Mouse (Mus musculus) forebrain, embryonic 11.5 days (tissue): ENCODE measurements around the gene Agmo. TPM values are rescaled to one million over a fixed set of nuclear protein-coding genes. Genes with fewer than 3 reads are reported as not detected.
A peak's percentile ranks its signal among the peaks of the same experiment; 100 is the strongest.

ENCODE experiments used
- ATAC-seq: fragments of 200-750 bp; cut with Nextera tagmentation; replicated peaks from 2 replicates; pipeline ENCODE4 v1.8.0; 2017; ENCODE audit warnings: moderate TSS enrichment; ENCODE audit not compliant: low FRiP score
- DNase-seq: peaks from one replicate; pipeline ENCODE4 v3.0.0-alpha.2; 2017; ENCODE audit warnings: low spot score
- H3K27ac ChIP-seq: fragments of 300-500 bp; sonication (generic); 2 replicates; pipeline ENCODE4 v1.5.1; 2014; ENCODE audit warnings: low read depth, low read length
- H3K27me3 ChIP-seq: fragments of 300-500 bp; sonication (generic); 2 replicates; pipeline ENCODE4 v1.6.1; 2014; ENCODE audit warnings: mild to moderate bottlenecking, low read length, mixed read lengths; ENCODE audit not compliant: control insufficient read depth, insufficient read depth
- H3K36me3 ChIP-seq: fragments of 300-500 bp; sonication (generic); 2 replicates; pipeline ENCODE4 v1.6.1; 2014; ENCODE audit warnings: mild to moderate bottlenecking, low read length, moderate library complexity, mixed read lengths; ENCODE audit not compliant: control insufficient read depth, insufficient read depth
- H3K4me1 ChIP-seq: fragments of 300-500 bp; sonication (generic); replicated peaks from 2 replicates; pipeline ENCODE4 v1.6.1; 2014; ENCODE audit warnings: low read length, mixed read lengths; ENCODE audit not compliant: control insufficient read depth, insufficient read depth
- H3K4me2 ChIP-seq: fragments of 300-500 bp; sonication (generic); 2 replicates; pipeline ENCODE4 v1.6.1; 2014; ENCODE audit warnings: low read depth, mild to moderate bottlenecking, low read length, moderate library complexity, mixed read lengths; ENCODE audit not compliant: severe bottlenecking
- H3K4me3 ChIP-seq: fragments of 300-500 bp; sonication (generic); 2 replicates; pipeline ENCODE4 v1.5.1; 2014; ENCODE audit warnings: low read depth, low read length
- H3K9ac ChIP-seq: fragments of 300-500 bp; sonication (generic); 2 replicates; pipeline ENCODE4 v1.6.1; 2014; ENCODE audit warnings: low read length
- H3K9me3 ChIP-seq: fragments of 300-500 bp; sonication (generic); 2 replicates; pipeline ENCODE4 v1.6.1; 2016; ENCODE audit warnings: low read length, mixed read lengths; ENCODE audit not compliant: control insufficient read depth
- WGBS: fragments of 180-500 bp; shearing (Covaris S2); extraction: QIAGEN DNeasy Blood & Tissue Kit; methylation state at CpG from one replicate; pipeline ENCODE4 v1.1.7; 2014; 5-methylcytosine and 5-hydroxymethylcytosine counted together
- polyA plus RNA-seq: library from polyadenylated mRNA; unstranded; fragments of >200 nt; fragmentation: Nextera tagmentation; extraction: Ambion mirVana; gene quantifications from 2 replicates; pipeline ENCODE4 v1.2.1, GENCODE M21; 2014

Gene Agmo
- polyA plus RNA-seq, 1 experiment from 2014 or later: 0.37 TPM

DNA sequence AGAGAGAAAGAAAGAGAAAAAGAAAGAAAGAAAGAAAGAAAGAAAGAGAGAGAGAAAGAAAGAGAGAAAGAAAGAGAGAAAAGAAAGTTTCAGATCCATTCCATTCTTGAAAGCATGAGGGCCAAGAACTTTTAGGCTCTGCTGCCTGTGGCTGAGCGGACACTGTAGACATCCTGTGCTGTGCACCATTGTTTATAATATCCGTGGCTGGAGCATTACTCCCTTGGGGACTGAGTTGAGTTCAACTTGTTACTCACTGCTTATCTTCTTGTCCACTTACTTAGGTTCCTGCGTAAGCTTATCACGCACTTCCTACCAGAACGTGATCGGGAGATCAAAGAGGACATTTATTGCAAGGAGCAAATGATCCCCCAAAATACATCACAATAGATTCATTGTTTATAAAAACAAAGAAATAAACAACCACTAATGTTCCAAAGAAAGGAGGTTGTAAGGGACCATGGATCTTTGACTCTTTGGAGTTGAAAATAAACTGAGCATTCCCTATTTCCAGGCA, 27.3 kb downstream of the Agmo start:
- Histone ChIP-seq H3K9me3 (no peaks in the 10 kb centered on the region), H3K27me3 (no peaks in the 10 kb centered on the region), H3K36me3 (no peaks in the 10 kb centered on the region), H3K4me3 (no peak overlapping the region), H3K4me1 (no peaks in the 10 kb centered on the region), H3K4me2 (no peak overlapping the region), H3K9ac (no peak overlapping the region), H3K27ac (no peak overlapping the region)
- ATAC-seq: no peak
- 76% methylated on average over 6 of the region's 6 CpGs for WGBS
- DNase-seq: no peak

DNA sequence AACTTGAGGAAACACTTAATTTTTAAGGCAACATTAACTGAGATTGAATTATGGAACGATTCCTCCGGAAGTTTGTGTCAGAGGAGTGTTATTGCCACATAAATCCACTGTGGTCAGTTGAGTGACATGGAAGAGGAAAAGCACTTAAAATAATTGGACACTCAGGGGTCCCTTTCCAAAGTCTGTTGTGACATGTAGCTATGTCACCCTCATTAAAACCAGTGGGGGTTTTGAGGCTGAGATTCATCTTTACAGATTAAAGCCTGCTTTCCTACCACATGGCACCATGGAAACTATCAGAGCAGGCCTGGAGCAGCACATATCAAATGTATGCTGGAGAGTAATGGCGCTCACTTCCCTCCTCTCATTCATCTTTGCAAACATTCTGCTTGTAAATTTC, 31.2 kb downstream of the Agmo start:
- Histone ChIP-seq H3K4me2 (no peak overlapping the region), H3K9ac (no peak overlapping the region), H3K36me3 (no peaks in the 10 kb centered on the region), H3K9me3 (no peaks in the 10 kb centered on the region), H3K4me1 (no peaks in the 10 kb centered on the region), H3K27me3 (no peaks in the 10 kb centered on the region), H3K27ac (no peak overlapping the region), H3K4me3 (no peak overlapping the region)
- 80% methylated on average over 3 of the region's 3 CpGs for WGBS
- DNase-seq (no peak), ATAC-seq (peak; percentile 33; the same call in 1 of the 2 replicates)

DNA sequence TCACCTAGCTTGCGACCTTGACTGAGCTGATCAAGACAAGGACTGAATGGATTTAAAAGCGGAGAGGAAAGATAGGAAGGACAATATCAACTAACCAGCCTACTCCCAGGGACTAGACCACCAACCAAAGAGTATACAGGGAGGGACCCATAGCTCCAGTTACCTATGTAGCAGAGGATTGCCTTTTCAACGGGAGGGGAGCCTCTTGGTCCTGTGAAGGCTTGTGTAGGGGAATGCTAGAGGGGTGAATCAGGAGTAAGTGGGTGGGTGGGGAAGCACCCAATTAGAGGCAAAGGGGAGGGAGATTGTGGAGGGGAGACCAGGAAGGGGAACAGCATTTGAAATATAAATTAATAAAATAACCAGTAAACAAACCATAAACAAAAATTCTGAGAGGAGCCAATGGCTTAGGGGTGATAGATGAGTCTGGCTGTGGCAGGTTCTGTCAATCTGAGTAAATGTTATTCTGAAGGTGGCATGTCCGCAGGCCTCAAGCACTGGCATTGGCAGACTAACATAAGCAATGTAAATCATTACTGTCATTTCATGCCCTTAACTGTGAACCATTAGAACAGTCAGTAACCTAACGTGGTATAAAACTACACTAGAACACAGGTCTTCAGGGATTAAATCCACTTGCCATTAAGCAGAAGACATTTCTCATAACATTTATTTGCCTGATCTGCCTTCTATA, 32.7 kb downstream of the Agmo start:
- ATAC-seq (no peak), DNase-seq (no peak)
- H3K27ac ChIP-seq: no peak overlapping the region
- no peaks in the 10 kb centered on the region for H3K36me3 ChIP-seq
- H3K4me3 ChIP-seq: no peak overlapping the region
- H3K9ac ChIP-seq: no peak overlapping the region
- no peak overlapping the region for H3K4me2 ChIP-seq
- H3K4me1 ChIP-seq: no peaks in the 10 kb centered on the region
- H3K27me3 ChIP-seq: no peaks in the 10 kb centered on the region
- H3K9me3 ChIP-seq: no peaks in the 10 kb centered on the region
- WGBS: 84% methylated on average over 5 of the region's 5 CpGs

DNA sequence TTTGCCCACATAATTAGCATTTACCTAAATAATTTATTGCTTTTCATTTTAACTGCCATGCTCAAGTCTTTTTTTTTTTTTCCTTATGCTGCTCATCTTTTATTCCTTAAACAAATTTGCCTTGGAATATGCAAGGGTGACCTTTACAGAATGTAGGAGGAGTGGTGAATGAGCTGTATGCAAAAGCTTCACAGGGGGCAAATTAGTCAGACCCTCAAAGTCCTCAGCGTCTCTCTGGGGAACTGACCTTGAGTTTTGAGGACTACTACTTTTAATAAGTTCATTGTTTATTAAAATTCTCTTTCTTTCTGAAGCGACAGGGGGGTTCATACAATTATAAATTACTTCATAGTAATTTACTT, 33.2 kb downstream of the Agmo start:
- H3K4me3 ChIP-seq: no peak overlapping the region
- DNase-seq (no peak), ATAC-seq (no peak)
- H3K4me1 ChIP-seq: no peaks in the 10 kb centered on the region
- 47% methylated on average over 2 of the region's 2 CpGs for WGBS
- no peaks in the 10 kb centered on the region for H3K27me3 ChIP-seq
- H3K36me3 ChIP-seq: no peaks in the 10 kb centered on the region
- H3K27ac ChIP-seq: no peak overlapping the region
- no peaks in the 10 kb centered on the region for H3K9me3 ChIP-seq
- no peak overlapping the region for H3K4me2 ChIP-seq
- no peak overlapping the region for H3K9ac ChIP-seq

DNA sequence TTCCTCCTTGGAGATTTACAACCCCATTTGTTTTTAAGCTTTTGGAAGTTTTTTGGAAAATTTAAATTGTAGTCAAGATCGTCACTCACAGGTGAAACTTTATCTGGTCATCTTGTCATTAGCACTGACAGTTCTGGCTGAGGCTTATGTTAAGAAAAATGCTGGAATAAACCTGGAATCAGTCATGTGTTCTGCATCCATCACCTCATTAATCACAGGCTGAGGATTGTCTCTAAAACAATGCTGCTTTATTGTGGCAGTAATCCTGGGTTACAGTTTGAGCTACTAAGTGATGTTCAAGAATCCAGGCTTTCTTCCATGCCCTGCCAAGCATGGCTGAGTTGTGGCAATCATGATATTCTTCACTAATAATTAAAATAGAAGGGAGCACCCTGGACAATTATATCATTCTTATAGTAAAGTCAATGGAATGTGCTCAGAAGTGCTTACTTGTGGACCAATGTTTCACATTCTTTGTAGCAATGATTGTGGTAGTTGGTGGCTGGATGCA, 65.6 kb downstream of the Agmo start:
- H3K27ac ChIP-seq: no peak overlapping the region
- H3K4me3 ChIP-seq: no peak overlapping the region
- ATAC-seq: no peak
- no peak overlapping the region for H3K9ac ChIP-seq
- 68% methylated on average over 1 of the region's 1 CpGs for WGBS
- H3K36me3 ChIP-seq: no peaks in the 10 kb centered on the region
- no peak overlapping the region for H3K4me2 ChIP-seq
- no peaks in the 10 kb centered on the region for H3K4me1 ChIP-seq
- no peak for DNase-seq
- H3K9me3 ChIP-seq: no peaks in the 10 kb centered on the region
- H3K27me3 ChIP-seq: no peaks in the 10 kb centered on the region

DNA sequence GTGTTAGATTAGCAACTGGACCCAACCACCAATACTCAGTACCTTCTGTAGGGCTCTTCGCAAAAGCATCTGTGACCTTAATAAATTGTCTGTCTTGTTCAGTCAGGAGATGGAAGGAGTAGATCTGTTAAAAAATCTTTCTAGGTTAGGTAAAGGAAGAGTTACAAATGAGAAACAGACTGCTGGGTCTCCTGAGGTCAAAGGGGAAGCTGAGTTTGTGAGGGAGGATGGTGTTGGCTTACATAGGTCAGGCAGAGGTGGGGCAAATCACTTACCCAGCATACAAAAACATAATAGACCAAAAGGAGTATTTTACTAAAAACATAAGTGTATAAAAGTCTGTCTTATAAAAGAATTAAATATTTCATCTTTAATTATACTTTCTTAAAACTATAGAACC, 69.3 kb downstream of the Agmo start:
- no peak overlapping the region for H3K4me3 ChIP-seq
- no peaks in the 10 kb centered on the region for H3K9me3 ChIP-seq
- H3K27ac ChIP-seq: no peak overlapping the region
- DNase-seq (no peak), ATAC-seq (no peak)
- no peak overlapping the region for H3K4me2 ChIP-seq
- H3K27me3 ChIP-seq: no peaks in the 10 kb centered on the region
- H3K4me1 ChIP-seq: no peaks in the 10 kb centered on the region
- no peaks in the 10 kb centered on the region for H3K36me3 ChIP-seq
- WGBS: 80% methylated on average over 1 of the region's 1 CpGs
- H3K9ac ChIP-seq: no peak overlapping the region

DNA sequence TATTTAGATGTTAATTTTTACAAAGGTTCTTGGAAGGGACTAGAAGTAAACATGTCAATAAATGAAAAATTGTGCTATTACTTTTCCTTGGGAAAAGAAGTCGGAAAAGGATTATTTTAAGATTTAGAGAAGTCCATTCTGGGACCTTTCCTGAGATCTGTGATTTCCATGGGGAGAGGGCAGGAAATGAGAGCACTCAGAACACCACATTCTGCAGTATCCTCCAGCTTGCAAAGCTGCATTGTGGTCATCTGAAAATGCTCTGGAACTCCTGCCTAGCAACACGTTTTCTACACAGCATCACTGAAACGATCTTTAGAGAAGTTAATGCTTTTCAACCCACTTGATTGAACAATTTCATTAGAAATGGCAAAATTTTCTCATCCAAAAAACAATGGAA, 81.4 kb downstream of the Agmo start:
- Histone ChIP-seq H3K4me3 (no peak overlapping the region), H3K9me3 (no peaks in the 10 kb centered on the region), H3K36me3 (no peaks in the 10 kb centered on the region), H3K27ac (no peak overlapping the region), H3K4me2 (no peak overlapping the region), H3K9ac (no peak overlapping the region), H3K27me3 (no peaks in the 10 kb centered on the region), H3K4me1 (no peaks in the 10 kb centered on the region)
- ATAC-seq: no peak
- WGBS: 62% methylated on average over 3 of the region's 3 CpGs
- DNase-seq: no peak

DNA sequence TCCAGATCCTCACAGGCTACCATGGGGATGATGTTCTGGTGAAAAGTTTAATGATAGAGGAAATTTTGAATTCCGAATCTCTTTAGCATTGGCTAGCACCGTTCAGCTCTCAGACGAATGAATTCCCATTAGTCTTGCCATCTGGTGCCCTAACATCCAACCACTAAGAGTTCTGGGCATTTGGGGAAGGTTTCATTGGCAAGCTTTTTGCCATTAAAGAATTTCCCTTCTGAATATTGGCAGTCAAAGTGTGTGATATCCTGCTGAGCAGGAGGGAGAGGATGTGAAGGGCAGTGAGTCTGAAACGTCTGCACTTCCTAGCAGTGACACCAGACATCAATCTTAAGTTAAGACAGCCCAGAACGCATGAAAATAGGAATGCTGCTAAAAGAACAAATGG, 93.5 kb downstream of the Agmo start:
- no peak overlapping the region for H3K4me2 ChIP-seq
- no peak overlapping the region for H3K9ac ChIP-seq
- H3K27me3 ChIP-seq: no peaks in the 10 kb centered on the region
- no peaks in the 10 kb centered on the region for H3K9me3 ChIP-seq
- no peak overlapping the region for H3K27ac ChIP-seq
- H3K4me1 ChIP-seq: no peaks in the 10 kb centered on the region
- no peak for ATAC-seq
- 67% methylated on average over 5 of the region's 5 CpGs for WGBS
- no peaks in the 10 kb centered on the region for H3K36me3 ChIP-seq
- DNase-seq: no peak
- no peak overlapping the region for H3K4me3 ChIP-seq

DNA sequence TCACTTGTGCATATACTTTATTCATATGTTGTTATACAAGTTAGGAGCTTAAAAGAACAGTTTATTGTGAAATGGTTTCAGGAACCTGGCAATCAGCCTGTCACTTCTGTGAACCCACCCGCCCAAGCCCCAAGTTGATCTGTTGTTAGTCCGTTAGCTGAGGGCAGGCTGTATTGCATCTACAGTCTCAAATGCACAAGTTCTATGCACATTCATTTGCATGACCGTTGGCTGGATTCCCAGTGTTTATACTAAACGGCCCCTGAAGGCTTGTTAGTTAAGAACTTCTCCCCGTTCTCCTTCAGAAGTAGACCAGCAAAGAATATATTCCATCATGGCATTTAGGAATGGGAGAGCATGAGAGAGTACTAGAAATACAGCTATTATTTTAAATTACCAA, 102.8 kb downstream of the Agmo start:
- no peaks in the 10 kb centered on the region for H3K27me3 ChIP-seq
- H3K9ac ChIP-seq: no peak overlapping the region
- H3K36me3 ChIP-seq: no peaks in the 10 kb centered on the region
- no peaks in the 10 kb centered on the region for H3K4me1 ChIP-seq
- H3K4me2 ChIP-seq: no peak overlapping the region
- ATAC-seq (no peak), DNase-seq (no peak)
- 73% methylated on average over 5 of the region's 5 CpGs for WGBS
- no peak overlapping the region for H3K27ac ChIP-seq
- H3K4me3 ChIP-seq: no peak overlapping the region
- no peaks in the 10 kb centered on the region for H3K9me3 ChIP-seq
